Mouse (Mus musculus): ENCODE results near the gene Bcorl1.
"Not testable (repeated sequence)": the region's sequence is repeated elsewhere in the genome, so short reads cannot be mapped to it uniquely, and the experiment has no call there.

The Bcorl1 gene

DNA sequence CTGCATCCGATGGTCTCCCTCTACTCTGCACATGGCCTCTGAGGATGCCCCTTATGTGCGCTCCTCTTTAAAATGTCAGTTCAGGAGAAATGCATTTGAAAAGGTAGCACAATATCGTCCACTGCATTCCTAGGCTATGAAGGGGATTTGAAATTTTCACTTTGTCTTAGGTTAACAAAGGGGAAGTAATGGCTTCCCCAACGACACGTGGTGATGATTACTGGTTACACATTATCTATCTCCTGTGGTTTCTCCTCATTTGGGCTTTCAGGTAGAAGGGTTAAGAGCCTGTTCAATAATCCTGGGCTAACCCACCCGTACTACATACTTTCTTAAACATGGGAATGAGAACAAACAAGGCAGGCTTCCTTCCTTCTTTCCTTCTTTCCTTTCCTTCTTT, 48.2 kb downstream of the Bcorl1 start:
- DNase-seq (ENCODE audit: low read depth, low spot score): no peak

DNA sequence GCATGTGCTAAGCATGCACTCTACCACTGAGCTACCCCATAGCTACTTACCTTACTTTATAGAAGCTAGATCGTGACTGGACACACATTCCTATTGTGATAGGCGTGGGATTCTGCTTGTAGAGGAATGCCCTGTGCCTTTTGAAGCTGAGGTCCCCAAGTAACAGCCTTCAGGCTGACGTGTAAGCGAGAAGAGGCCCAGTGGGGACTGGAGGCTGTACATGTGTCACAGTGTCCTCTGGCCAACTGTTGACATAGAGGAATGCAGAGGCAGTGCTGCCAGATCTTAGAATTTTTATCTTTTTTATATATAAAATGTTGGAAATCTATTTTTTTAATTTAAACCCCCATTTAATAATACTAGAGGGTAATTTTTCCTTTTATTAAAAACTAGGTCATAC, 58.8 kb downstream of the Bcorl1 start:
- no peak for DNase-seq (ENCODE audit: low read depth, low spot score)

DNA sequence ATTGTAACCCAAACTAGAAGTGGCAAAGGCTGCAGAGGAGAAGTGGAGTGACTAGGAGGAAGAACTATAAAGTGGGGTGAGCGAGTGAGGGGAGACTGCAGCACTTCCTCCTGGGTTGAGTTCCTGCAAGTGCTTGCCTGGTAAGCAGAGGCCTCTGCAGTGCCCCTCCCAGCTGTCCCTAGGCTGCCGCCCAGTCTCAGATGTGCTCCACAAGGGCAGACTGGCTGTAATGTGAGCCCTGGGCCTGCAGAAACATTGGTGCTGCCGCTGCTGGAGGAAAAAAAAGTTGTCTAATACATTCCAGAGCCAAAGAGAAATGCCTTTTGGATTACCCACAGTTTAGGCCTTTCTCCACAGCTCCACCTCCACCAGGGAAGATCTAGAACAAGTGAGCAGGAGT, 64.0 kb downstream of the Bcorl1 start:
- DNase-seq (ENCODE audit: low read depth, low spot score): no peak

DNA sequence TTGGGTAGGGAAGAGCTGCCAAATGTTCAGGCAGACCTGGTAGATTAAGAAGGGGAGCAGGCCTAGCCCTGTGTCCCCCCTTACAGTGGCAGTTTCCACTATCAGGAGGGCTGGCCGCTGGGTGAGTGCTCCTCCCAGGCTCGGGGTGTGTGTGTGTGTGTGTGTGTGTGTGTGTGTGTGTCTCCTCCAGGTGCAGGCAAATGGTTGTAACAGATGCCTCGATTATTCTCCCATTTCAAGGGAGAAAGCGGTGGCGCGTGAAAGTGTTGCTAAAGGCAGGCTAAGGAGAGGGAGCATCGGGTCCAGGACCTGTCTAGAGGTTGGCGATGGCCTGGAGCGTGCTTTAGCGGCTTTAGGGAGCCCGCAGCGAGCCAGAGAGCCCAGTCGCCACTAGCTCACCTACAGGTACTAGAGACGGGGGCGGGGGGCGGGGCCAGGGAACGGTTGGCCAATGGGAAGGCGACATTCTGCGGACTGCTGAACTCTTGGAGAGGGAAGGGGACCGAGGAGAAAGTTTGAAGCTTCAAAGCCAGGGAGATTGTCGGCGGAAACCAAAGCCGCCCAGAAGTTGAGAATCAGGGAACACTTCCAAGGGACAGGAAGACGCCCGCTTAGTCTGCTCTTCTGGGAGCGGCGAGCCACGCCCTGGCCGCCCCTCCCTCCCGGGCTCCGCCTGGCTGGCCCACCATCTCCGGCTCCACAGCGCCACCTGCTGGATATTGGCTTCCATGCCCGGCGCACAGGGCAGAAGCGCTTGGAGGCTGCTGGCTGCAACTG, 68.6 kb downstream of the Bcorl1 start:
- DNase-seq (ENCODE audit: low read depth, low spot score): peak; percentile 22

DNA sequence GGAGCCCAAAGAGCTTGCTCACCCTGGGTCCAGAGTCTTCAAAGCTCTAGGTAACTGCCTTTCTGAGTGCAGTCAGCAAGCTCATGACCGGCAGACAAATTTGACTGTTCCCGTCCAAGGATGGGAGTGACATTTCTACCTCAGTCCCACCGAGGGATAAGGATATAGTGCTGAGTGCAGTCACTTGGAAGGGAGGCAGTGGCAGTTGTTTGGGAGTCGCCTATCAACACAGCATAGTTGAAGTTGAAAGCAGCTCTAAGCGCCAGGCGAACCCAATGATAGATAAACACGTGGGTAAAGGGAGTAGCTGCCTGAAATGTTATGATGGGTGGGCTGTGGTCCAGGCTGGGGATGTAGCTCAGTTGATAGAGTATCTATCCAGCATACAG, 69.2 kb downstream of the Bcorl1 start:
- no peak for DNase-seq (ENCODE audit: low read depth, low spot score)

DNA sequence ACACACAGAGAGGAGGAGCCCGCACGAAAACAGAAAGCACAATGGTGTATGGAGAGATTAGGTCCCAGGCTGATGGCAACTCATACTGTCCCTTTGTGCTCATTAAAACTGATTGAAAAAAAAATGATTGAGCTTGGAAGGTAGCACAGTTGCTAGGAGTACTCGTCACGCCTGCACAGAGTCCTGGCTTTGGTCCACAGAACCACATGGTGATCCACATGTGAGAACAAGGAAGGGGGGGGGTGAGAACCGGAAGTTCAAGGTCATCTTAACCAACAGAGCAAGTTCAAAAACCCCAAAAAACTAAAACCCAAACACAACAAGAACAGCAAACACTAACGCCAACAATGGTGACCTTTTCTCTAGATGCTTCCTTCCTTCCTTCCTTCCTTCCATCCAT, 71.5 kb downstream of the Bcorl1 start:
- DNase-seq (ENCODE audit: low read depth, low spot score): no peak

DNA sequence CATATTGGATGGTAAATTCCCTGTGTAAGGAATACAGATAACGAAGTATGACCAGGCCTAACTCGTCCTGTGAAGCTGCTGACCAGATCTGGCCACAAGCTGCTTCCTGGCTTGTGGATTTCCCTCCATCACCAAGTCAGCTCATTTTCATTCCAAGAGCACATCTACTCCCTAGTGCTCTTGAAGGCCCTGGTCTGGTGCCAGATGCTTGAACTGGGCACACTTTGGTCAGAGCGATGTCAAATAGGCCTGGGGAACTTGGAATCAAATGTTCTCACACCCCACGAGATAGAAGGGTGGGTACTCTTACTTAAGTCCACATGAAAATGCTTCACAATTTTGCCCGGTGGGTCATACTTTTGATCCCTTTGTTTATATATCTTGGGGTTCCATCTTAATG, 73.1 kb downstream of the Bcorl1 start:
- DNase-seq (ENCODE audit: low read depth, low spot score): no peak

DNA sequence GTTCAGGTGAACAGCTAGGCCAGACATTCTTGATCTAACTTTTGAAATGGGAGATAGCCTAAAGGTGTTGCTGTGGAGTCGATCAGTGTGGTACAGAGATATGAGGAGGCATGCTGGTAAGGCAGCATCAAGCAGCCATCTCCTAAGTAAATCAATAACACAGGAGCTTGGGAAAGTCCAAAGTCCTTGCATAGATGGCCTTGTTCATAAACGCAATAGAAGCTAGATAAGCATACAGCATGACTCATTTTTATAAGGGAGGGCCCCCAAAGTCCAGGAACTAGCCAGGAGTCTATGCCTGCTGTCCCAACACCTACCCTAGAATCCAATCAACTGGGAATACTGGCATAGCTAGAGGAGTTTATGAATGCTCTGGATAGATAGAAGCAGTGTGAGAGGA, 77.3 kb downstream of the Bcorl1 start:
- no peak for DNase-seq (ENCODE audit: low read depth, low spot score)

DNA sequence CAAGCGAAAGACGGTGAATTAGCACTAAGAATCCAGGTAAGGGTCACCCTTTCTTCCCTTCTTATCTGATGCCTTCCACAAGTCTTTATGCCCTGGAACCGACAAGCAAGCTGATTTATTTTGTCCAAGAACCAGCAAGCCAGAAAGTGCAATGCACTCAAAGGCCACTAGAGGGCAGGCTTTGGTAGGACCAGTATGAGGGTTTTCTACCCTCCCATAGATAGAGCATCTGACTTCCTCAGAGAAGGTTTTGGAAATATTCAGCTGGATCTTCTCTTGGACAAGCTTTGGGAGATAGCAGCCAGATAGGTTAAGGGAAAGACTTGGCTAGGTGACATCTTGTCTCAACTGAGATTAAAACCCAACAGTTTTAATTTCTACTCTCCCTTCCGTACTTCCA, 81.8 kb downstream of the Bcorl1 start:
- peak; percentile 27 for DNase-seq (ENCODE audit: low read depth, low spot score)

DNA sequence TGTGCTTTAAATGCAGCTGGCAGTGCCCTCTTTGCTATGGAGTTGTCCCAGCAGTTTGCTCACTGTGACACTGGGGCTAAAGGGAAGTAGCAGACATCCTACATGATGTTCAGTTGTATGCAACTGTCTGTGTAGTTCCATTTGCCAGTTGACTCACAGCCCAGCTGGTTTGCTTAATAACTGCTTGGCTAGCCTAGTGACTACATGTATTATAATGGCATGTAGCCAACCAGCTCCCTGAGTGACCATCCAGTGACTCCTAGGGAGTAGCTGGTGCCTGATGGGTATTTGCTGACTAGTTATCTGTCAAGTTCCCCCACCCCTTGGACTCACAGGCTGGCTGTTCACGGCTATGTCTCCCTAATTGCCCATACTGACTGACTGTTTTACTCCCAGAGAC, 82.5 kb downstream of the Bcorl1 start:
- DNase-seq (ENCODE audit: low read depth, low spot score): no peak

DNA sequence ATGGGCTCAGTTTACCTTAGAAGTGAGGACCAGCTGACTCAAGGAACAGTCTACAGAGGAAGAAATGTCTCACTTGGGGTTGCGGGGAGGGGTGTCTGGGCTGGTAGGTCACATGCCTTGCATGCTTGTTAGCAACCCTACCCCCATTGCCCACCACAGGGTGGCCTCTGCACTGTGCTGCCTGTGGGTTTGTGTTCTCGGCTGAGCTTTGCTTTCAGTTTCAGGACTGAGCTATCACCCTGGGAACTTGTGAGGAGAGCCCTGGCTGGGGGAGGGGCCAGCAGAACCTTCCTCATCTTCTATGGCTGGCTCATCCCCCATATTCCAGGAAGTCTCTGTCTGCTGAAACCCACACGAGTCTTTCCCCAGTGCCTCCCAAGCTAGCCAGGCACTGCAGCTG, 83.4 kb downstream of the Bcorl1 start:
- no peak for DNase-seq (ENCODE audit: low read depth, low spot score)

DNA sequence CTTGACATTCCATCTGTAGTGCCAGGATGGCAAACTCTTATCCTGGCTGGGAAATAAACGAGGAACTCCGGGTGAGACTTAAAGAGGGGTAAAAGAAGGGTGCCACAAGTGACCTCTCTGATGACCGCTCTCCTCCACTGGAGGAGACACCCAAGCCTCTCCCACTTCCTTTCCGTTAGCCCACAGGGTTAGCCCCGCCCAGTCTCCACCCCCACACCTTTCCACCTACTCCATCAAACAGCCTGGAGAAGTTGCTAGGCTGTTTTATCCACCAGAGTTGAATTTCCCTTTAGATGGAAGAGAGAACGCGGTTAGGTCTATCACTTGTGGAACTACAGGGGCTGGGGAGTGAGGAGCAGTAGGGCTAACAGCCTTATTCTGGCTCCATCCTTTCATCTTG, 84.1 kb downstream of the Bcorl1 start:
- no peak for DNase-seq (ENCODE audit: low read depth, low spot score)

DNA sequence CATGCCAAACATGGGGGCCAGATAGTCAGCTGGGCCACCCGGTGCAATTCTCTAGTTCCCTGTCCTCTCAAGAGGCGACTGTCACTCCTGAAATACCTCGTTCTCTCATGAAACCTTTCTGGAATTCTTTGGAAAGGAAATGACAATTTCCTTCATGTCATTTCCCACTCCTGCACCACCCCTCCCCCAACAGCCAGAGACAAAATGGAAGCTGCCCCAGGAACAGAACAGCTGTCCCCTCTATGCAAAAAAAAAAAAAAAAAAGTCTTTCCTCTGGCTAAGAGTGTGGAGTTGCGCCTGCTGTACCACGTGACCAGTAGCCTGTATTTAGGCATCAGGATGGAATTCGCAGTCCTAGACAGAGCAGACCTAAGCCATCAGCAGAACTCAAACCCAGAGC, 87.1 kb downstream of the Bcorl1 start:
- DNase-seq (ENCODE audit: low read depth, low spot score): no peak

DNA sequence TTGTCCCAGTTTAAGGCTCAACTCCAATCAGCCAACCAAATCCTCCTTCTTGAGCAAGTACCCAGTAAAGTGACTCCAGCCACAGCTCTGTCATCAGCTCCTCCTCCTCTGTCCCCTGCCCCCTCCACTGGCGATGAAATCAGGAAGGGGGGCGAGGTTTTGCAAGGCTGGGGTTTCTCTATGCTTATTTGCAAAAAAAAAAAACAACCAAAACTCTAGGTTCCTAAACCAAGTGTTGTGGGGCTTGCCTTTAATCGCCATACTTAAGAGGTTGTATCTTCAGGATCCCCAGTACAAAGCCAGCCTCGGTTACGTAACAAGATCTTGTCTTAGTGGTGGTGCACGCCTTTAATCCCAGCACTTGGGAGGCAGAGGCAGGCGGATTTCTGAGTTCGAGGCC, 87.5 kb downstream of the Bcorl1 start:
- DNase-seq (ENCODE audit: low read depth, low spot score): no peak

DNA sequence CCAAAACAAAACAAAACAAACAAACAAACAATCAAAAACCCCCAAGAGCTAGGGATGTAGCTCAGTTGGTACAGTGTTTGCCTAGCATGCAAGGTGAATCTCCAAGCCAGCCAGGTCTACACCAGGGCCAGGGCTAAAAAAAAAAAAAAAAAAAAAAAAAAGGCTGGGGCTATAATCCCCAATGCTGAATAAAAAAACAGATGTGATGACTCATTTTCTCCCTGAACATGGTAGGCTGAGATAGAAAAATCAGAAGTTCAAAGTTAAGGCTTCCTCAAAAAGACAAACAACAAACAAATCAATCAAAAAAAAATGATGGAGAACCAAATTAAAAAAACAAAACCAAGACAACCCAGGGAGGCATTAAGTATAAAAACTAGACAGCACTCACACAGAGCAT, 87.9 kb downstream of the Bcorl1 start:
- no peak for DNase-seq (ENCODE audit: low read depth, low spot score)

DNA sequence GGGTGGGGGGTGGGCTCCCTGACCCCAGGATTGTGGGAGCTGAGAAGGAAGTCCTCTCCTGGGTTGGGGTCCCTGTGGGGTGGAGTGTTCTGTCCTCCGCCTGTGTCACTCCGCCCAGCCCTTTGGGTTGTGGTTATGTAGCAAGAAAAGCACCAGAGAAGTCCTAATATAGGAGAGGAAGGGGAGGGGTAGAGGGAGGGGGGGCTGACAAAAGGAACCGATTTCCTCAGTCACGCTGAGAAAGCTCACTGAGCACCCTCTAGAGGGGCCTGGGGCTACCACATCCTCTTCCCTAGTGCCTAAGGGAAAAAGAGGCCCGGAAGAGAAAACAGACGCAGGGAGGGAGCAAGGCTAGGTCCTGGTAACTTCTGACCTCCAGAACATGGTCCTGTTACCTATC, 88.4 kb downstream of the Bcorl1 start:
- DNase-seq (ENCODE audit: low read depth, low spot score): no peak

DNA sequence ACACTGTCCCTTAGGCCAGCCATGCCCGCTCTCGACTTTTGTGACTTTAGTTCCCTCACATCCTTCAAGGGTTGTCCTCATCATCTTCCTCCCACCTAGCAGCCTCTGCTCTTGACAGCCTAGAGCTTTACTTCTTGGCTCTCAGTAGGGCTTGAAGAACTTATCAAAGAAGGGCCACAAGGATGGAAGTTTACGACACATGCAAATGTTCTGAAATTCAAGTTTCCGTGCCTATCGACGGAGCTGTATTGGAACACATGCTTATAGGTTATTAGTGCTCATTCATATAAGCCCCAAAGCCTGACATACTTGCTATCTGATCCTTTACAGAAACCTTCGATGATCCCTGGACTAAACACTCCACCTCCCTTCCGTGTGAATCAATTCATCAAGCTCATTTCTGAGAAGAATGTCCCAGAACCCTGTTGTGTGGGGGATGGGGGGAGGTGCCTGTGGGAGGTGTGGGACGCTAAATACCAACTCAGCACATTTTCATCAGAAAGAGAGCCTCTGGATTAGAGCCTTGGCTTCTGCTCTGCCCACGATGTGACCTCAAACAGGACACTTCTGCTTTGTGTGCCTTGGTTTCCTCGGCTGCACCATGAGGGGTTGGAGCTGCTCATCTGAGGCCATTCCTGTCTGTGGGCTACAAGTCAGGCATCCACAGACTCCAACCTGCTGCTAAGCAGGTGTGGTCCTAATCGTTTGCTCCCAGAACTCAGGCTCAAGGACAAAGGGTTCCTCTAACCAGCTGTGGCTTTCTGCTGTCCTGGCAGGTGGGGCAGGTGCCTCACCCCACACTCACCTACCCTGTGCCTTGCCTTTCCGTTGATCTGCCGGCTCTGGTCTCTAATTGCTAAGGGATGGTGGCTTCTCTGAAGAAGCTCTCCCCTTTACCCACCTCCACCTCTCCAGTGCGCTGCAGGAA, 91.7 kb downstream of the Bcorl1 start:
- no peak for DNase-seq (ENCODE audit: low read depth, low spot score)

DNA sequence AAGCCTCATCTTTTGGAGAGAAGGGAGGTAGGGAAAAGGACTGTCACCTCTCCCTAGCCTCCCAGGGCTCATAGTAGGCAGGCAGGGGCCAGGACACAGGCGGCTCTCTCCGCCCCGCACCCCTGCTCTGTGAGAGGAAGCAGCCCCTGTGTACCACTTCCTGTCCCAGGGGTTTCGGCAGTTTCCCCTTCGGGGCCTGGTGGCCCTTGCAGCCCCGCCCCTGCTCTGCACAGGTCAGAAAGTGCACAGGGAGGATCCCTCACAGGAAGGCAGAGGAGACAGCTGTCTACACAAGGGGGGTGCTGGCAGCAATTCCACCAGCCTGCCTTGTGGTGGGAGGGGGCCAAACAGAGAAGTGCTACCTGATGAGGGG, 92.4 kb downstream of the Bcorl1 start:
- no peak for DNase-seq (ENCODE audit: low read depth, low spot score)

DNA sequence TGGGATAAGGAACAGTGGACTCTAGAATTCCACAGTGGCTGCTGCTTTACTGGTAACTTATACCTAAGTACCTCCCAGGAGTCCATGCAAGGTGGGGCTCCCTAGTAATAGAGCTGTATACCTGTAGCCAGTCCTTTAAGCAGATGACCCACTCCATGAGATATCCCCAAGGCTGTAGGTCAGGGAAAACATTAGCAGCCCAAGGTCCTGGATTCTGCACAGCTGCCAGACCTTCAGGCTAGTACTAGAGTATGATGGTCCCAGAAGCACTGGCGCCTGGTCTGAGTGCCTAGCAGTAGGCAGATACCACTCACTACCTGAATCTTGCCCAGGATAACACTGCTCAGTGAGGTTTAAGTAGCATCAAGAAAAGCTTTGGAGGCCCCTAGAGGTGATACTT, 93.1 kb downstream of the Bcorl1 start:
- DNase-seq (ENCODE audit: low read depth, low spot score): no peak

DNA sequence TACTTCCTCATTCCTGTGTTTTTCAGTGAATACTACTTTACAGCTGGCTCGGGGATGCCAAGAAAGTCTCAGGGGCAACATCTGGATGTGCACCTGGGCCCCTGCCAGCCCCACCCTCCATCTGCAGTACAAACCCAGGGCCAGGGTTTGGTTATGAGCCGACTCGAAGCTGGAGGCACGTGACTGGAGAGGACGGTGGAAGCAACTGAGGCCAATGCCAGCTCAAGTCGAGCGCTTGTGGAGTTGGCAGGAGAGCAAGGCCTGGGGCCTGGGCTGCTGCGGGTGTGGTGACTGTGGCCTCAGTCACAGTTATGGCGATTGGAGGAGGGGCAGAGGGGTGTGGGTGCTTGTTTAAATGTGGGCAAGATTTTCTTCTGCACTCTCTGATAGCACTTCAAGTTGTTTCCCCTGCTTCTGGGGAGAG, 94.3 kb downstream of the Bcorl1 start:
- no peak for DNase-seq (ENCODE audit: low read depth, low spot score)

DNA sequence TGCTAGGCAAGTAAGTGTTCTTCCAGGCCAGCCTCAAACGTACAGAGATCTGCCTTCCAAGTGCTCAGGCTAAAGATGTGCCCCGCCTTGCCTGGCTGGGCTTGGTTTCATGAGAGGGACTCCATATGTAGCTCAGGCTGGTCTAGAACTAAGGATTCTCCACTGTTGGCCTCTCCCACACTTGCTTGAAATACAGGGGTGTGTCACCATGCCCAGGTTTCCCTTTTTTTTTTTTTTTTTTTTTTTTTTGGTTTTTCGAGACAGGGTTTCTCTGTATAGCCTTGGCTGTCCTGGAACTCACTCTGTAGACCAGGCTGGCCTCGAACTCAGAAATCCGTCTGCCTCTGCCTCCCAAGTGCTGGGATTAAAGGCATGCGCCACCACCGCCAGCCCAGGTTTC, 94.9 kb downstream of the Bcorl1 start:
- not testable (repeated sequence) for DNase-seq (ENCODE audit: low read depth, low spot score)

DNA sequence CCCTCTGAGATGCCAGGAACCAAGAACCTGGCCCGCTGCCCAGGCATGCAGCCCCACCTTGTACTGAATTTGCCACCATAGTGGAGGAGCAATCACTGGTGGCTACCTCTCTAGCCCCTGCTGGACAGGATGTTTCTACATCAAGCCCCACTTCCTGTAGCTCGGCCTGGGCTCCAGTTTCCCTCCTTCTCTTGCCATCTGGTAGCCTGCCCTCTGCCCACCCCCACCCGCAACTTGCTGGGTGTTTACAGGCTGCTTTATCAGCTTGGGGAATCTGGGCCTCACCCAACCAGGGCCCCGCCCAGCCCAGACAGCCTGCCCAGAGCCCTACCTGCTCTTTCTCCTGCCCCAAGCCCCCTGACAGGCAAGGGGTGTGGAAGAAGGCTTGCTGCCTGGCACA, 97.9 kb downstream of the Bcorl1 start:
- DNase-seq (ENCODE audit: low read depth, low spot score): no peak

DNA sequence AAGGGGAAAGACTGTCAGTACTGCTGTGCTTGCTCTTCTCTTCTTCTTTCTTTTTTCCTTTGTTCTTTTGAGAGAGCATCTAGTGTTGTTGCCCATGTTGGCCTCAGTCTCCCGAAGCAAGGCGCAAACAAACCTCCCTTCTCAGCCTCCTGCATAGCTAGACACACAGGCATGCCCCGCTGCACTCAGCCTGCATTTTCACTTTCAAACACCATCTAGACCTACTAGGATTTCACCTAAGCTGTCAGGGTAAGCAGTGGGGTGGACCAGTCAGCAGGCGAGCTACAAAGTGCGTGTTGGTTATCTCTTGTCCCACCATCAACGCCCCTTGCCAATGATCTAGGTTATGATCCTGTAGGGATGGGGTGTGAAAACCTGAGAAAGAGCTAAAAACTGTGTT, 100.4 kb downstream of the Bcorl1 start:
- DNase-seq (ENCODE audit: low read depth, low spot score): no peak

All from telencephalon, adult 2 months (tissue).